Mouse (Mus musculus) kidney, adult 9 months (tissue): ENCODE data around the gene Amotl2.
A peak's percentile ranks its signal among the peaks of the same experiment; 100 is the strongest.

Experiments used
- DNase-seq: peaks from one replicate; pipeline ENCODE4 v3.0.0; 2022

The Amotl2 gene

GRCm38 (mm10) chr9:102735231-102735630, 18.8 kb downstream of the Amotl2 start:
- no peak for DNase-seq

GRCm38 (mm10) chr9:102735996-102736395, 19.5 kb downstream of the Amotl2 start:
- no peak for DNase-seq

GRCm38 (mm10) chr9:102737405-102737804, 20.9 kb downstream of the Amotl2 start:
- no peak for DNase-seq

- DNase-seq, result peak; percentile 72
Measured at GRCm38 (mm10) chr9:102746753-102747152, 30.3 kb downstream of the Amotl2 start.

- no peak for DNase-seq
Measured at GRCm38 (mm10) chr9:102747902-102748301, 31.4 kb downstream of the Amotl2 start.

- DNase-seq, result no peak
Measured at GRCm38 (mm10) chr9:102749216-102749615, 32.7 kb downstream of the Amotl2 start.

- DNase-seq, result no peak
Measured at GRCm38 (mm10) chr9:102751632-102752303, 35.3 kb downstream of the Amotl2 start.

- DNase-seq, result no peak
Measured at GRCm38 (mm10) chr9:102753299-102753698, 36.8 kb downstream of the Amotl2 start.

- no peak for DNase-seq
Measured at GRCm38 (mm10) chr9:102755161-102755560, 38.7 kb downstream of the Amotl2 start.

GRCm38 (mm10) chr9:102755591-102756270, 39.3 kb downstream of the Amotl2 start:
- no peak for DNase-seq

GRCm38 (mm10) chr9:102756352-102756751, 39.9 kb downstream of the Amotl2 start:
- DNase-seq, result no peak

GRCm38 (mm10) chr9:102758851-102759250, 42.4 kb downstream of the Amotl2 start:
- no peak for DNase-seq

- DNase-seq, result no peak
Measured at GRCm38 (mm10) chr9:102759581-102760001, 43.1 kb downstream of the Amotl2 start.

- DNase-seq, result peak; percentile 62
Measured at GRCm38 (mm10) chr9:102761599-102761998, 45.1 kb downstream of the Amotl2 start.

GRCm38 (mm10) chr9:102762836-102763235, 46.4 kb downstream of the Amotl2 start:
- no peak for DNase-seq

- DNase-seq, result peak; percentile 56
Measured at GRCm38 (mm10) chr9:102763520-102763919, 47.0 kb downstream of the Amotl2 start.

GRCm38 (mm10) chr9:102764540-102764939, 48.1 kb downstream of the Amotl2 start:
- peak; percentile 66 for DNase-seq

GRCm38 (mm10) chr9:102766741-102767140, 50.3 kb downstream of the Amotl2 start:
- DNase-seq, result no peak

GRCm38 (mm10) chr9:102769257-102769656, 52.8 kb downstream of the Amotl2 start:
- DNase-seq, result no peak

- no peak for DNase-seq
Measured at GRCm38 (mm10) chr9:102770190-102770589, 53.7 kb downstream of the Amotl2 start.

GRCm38 (mm10) chr9:102771308-102771895, 54.9 kb downstream of the Amotl2 start:
- no peak for DNase-seq

- peak; percentile 79 for DNase-seq
Measured at GRCm38 (mm10) chr9:102777631-102778591, 61.4 kb downstream of the Amotl2 start.

GRCm38 (mm10) chr9:102779493-102779892, 63.0 kb downstream of the Amotl2 start:
- peak; percentile 100 for DNase-seq
